In genomic region chr2:155945580-155945979, GRCm38 (mm10) we compare ENCODE assay signal across 24 mouse cellular contexts. TPM values are rescaled to one million over a fixed set of nuclear protein-coding genes. Genes with fewer than 3 reads are reported as not detected.
DNase-seq lines count a peak whose midpoint lies in the region; ATAC-seq and TF ChIP-seq lines count a peak whose summit lies in the region.
"Had no signal": no experiment of that assay in that cellular context is flagged by ENCODE, and none has a peak within 500 bp of the region (broad histone marks: within the 10 kb centered on the region; RNA-seq: fewer than 3 reads in every experiment).

No protein-coding gene starts in this region.

- H3K27me3 ChIP-seq in stomach, embryonic 14.5 days (ENCODE audit: control insufficient read depth, insufficient read depth, low read length) = no peaks in the 10 kb centered on the region
- no peaks in the 10 kb centered on the region for H3K27me3 ChIP-seq in stomach, postnatal 0 days (ENCODE audit: control insufficient read depth, insufficient read depth, low read length)
- no peaks in the 10 kb centered on the region; the same call in 1 of the 2 replicates for H3K27me3 ChIP-seq in limb, embryonic 12.5 days
- 0 out of 2 replicates have a peak, but pooled peaks cover 7% of the 10 kb centered on the region for H3K27me3 ChIP-seq in midbrain, embryonic 13.5 days
- H3K27me3 ChIP-seq: hindbrain, embryonic 15.5 days; neural tube, embryonic 15.5 days; Patski had no signal

- H3K9me3 ChIP-seq in stomach, embryonic 14.5 days (ENCODE audit: control insufficient read depth, low read depth, low read length) = no peaks in the 10 kb centered on the region
- H3K9me3 ChIP-seq in stomach, postnatal 0 days (ENCODE audit: control insufficient read depth, low read length) = no peaks in the 10 kb centered on the region
- H3K9me3 ChIP-seq in limb, embryonic 12.5 days = no peaks in the 10 kb centered on the region
- H3K9me3 ChIP-seq in midbrain, embryonic 13.5 days = no peaks in the 10 kb centered on the region
- H3K9me3 ChIP-seq: heart, embryonic 13.5 days; hindbrain, embryonic 15.5 days; kidney, embryonic 15.5 days; megakaryocyte, embryonic 14.5 days; midbrain, embryonic 15.5 days; neural tube, embryonic 15.5 days; stomach, embryonic 15.5 days had no signal

- H3K4me2 ChIP-seq in stomach, embryonic 14.5 days (replicated peaks; ENCODE audit: low read depth, low read length) = no peak overlapping the region
- H3K4me2 ChIP-seq in stomach, postnatal 0 days (replicated peaks; ENCODE audit: low read depth) = no peak overlapping the region
- peak overlapping the region; percentile 64 for H3K4me2 ChIP-seq in limb, embryonic 12.5 days
- no peak overlapping the region for H3K4me2 ChIP-seq in midbrain, embryonic 13.5 days (replicated peaks)
- H3K4me2 ChIP-seq: hindbrain, embryonic 15.5 days; liver, embryonic 11.5 days; midbrain, embryonic 15.5 days had no signal

- no peaks in the 10 kb centered on the region for H3K36me3 ChIP-seq in stomach, embryonic 14.5 days (ENCODE audit: control insufficient read depth, insufficient read depth, low read length)
- H3K36me3 ChIP-seq in stomach, postnatal 0 days (ENCODE audit: control insufficient read depth, insufficient read depth, low read length) = no peaks in the 10 kb centered on the region
- peaks cover 19% of the 10 kb centered on the region for H3K36me3 ChIP-seq in limb, embryonic 12.5 days
- H3K36me3 ChIP-seq in midbrain, embryonic 13.5 days = no peaks in the 10 kb centered on the region
- H3K36me3 ChIP-seq: heart, embryonic 13.5 days; hindbrain, embryonic 15.5 days; kidney, embryonic 15.5 days; midbrain, embryonic 15.5 days; neural tube, embryonic 15.5 days; stomach, embryonic 15.5 days had no signal

- H3K27ac ChIP-seq in stomach, embryonic 14.5 days (ENCODE audit: low read length) = 0 out of 2 replicates have a peak overlapping the region, but pooled peaks have one; percentile 21
- H3K27ac ChIP-seq in stomach, postnatal 0 days (replicated peaks) = no peak overlapping the region
- peak overlapping the region; percentile 94 for H3K27ac ChIP-seq in limb, embryonic 12.5 days
- no peak overlapping the region for H3K27ac ChIP-seq in midbrain, embryonic 13.5 days
- H3K27ac ChIP-seq: gastrocnemius, adult 2 months; heart, embryonic 13.5 days; kidney, embryonic 15.5 days; midbrain, embryonic 15.5 days; neural tube, embryonic 15.5 days; stomach, embryonic 15.5 days had no signal

- peak; percentile 10 for DNase-seq in embryo, embryonic 11 days
- no peak for DNase-seq in embryo, embryonic 10.5 days (ENCODE audit: low spot score)
- DNase-seq in stomach, postnatal 0 days (ENCODE audit: low spot score) = no peak
- DNase-seq in retina, embryonic 14.5 days (ENCODE audit: low spot score) = no peak
- DNase-seq in cerebellum, postnatal 36 days = no peak

- TF ChIP-seq CTCF in stomach, postnatal 0 days (IDR thresholded peaks at IDR 0.05; ENCODE audit: low read depth) = no peak

- ATAC-seq in stomach, embryonic 14.5 days (ENCODE audit: insufficient number of reproducible peaks, insufficient read depth, low FRiP score, low read depth) = no peak
- no peak for ATAC-seq in stomach, postnatal 0 days (ENCODE audit: low FRiP score, low TSS enrichment)
- peak; percentile 54 for ATAC-seq in limb, embryonic 12.5 days (ENCODE audit: insufficient number of reproducible peaks, insufficient read depth, low FRiP score, low TSS enrichment, low read depth)
- no peak for ATAC-seq in midbrain, embryonic 13.5 days
- ATAC-seq: intestine, embryonic 16.5 days; midbrain, embryonic 15.5 days; Patski had no signal

- no peak for TF ChIP-seq EP300 in stomach, postnatal 0 days (optimal IDR thresholded peaks at IDR 0.05)

- peaks cover 19% of the 10 kb centered on the region for H3K4me1 ChIP-seq in stomach, embryonic 14.5 days (ENCODE audit: control insufficient read depth, insufficient read depth, low read length)
- H3K4me1 ChIP-seq in stomach, postnatal 0 days (replicated peaks; ENCODE audit: control insufficient read depth, insufficient read depth) = peaks cover 2% of the 10 kb centered on the region; the same call in 1 of the 2 replicates
- peaks cover 82% of the 10 kb centered on the region for H3K4me1 ChIP-seq in limb, embryonic 12.5 days (replicated peaks)
- peaks cover 34% of the 10 kb centered on the region for H3K4me1 ChIP-seq in midbrain, embryonic 13.5 days (replicated peaks)

- H3K9ac ChIP-seq in stomach, embryonic 14.5 days (replicated peaks; ENCODE audit: low read depth, low read length) = no peak overlapping the region
- no peak overlapping the region for H3K9ac ChIP-seq in stomach, postnatal 0 days (ENCODE audit: low read length)
- no peak overlapping the region for H3K9ac ChIP-seq in limb, embryonic 12.5 days (replicated peaks)
- no peak overlapping the region for H3K9ac ChIP-seq in midbrain, embryonic 13.5 days (replicated peaks)
- H3K9ac ChIP-seq: hindbrain, embryonic 15.5 days; kidney, embryonic 15.5 days; midbrain, embryonic 15.5 days; neural tube, embryonic 15.5 days; stomach, embryonic 15.5 days had no signal

- WGBS in stomach, embryonic 14.5 days = 55% methylated on average over 5 of the region's 5 CpGs
- 43% methylated on average over 5 of the region's 5 CpGs for WGBS in stomach, postnatal 0 days
- 31% methylated on average over 5 of the region's 5 CpGs for WGBS in limb, embryonic 12.5 days
- WGBS in midbrain, embryonic 13.5 days = 71% methylated on average over 5 of the region's 5 CpGs

- H3K4me3 ChIP-seq in stomach, embryonic 14.5 days (ENCODE audit: low read depth, low read length) = no peak overlapping the region
- H3K4me3 ChIP-seq in stomach, postnatal 0 days (ENCODE audit: low read depth, low read length) = no peak overlapping the region
- H3K4me3 ChIP-seq in limb, embryonic 12.5 days (replicated peaks) = no peak overlapping the region
- H3K4me3 ChIP-seq in midbrain, embryonic 13.5 days (replicated peaks) = no peak overlapping the region
- H3K4me3 ChIP-seq: gastrocnemius, adult 2 months; hindbrain, embryonic 15.5 days; midbrain, embryonic 15.5 days; neural tube, embryonic 15.5 days; stomach, embryonic 15.5 days had no signal

RNA-seq across cellular contexts. Expression of gene Gdf5, which starts 0.4 kb away (rescaled TPM):
- polyA plus RNA-seq in stomach, embryonic 14.5 days (2014; fragmentation: Nextera tagmentation; extraction: Ambion mirVana) = 1.2 and 1.3 TPM in 2 replicates
- polyA plus RNA-seq in stomach, postnatal 0 days (2015; fragmentation: Nextera tagmentation; extraction: Ambion mirVana) = 1.6 and 1.8 TPM in 2 replicates
- polyA plus RNA-seq in limb, embryonic 12.5 days (2016; fragmentation: Nextera tagmentation; extraction: Ambion mirVana) = 59.4 and 66.1 TPM in 2 replicates
- 0.71 and 1.1 TPM in 2 replicates for polyA plus RNA-seq in midbrain, embryonic 13.5 days (2015; fragmentation: Nextera tagmentation; extraction: Ambion mirVana)
- polyA plus RNA-seq: spleen, adult 2 months had no signal

RNA-seq across cellular contexts. Expression of gene Gm15557, which starts 5.1 kb away (rescaled TPM):
- polyA plus RNA-seq in stomach, embryonic 14.5 days (2014; fragmentation: Nextera tagmentation; extraction: Ambion mirVana) = not detected in 2 replicates
- not detected in 2 replicates for polyA plus RNA-seq in stomach, postnatal 0 days (2015; fragmentation: Nextera tagmentation; extraction: Ambion mirVana)
- 0.40 and 0.72 TPM in 2 replicates for polyA plus RNA-seq in limb, embryonic 12.5 days (2016; fragmentation: Nextera tagmentation; extraction: Ambion mirVana)
- not detected in 2 replicates for polyA plus RNA-seq in midbrain, embryonic 13.5 days (2015; fragmentation: Nextera tagmentation; extraction: Ambion mirVana)
- polyA plus RNA-seq: gonadal fat pad, adult 2 months; heart, embryonic 13.5 days; hindbrain, embryonic 15.5 days; kidney, embryonic 15.5 days; large intestine, adult 2 months; liver, embryonic 11.5 days; lung, adult 2 months; midbrain, embryonic 15.5 days; neural tube, embryonic 15.5 days; Patski; spleen, adult 2 months; stomach, embryonic 15.5 days; thymus, postnatal 0 days had no signal

RNA-seq across cellular contexts. Expression of gene Cep250, which starts 10.7 kb away (rescaled TPM):
- 22.6 and 27.8 TPM in 2 replicates for polyA plus RNA-seq in stomach, embryonic 14.5 days (2014; fragmentation: Nextera tagmentation; extraction: Ambion mirVana)
- 4.0 and 4.6 TPM in 2 replicates for polyA plus RNA-seq in stomach, postnatal 0 days (2015; fragmentation: Nextera tagmentation; extraction: Ambion mirVana)
- polyA plus RNA-seq in limb, embryonic 12.5 days (2016; fragmentation: Nextera tagmentation; extraction: Ambion mirVana) = 35.1 and 40.6 TPM in 2 replicates
- 17.3 and 21.2 TPM in 2 replicates for polyA plus RNA-seq in midbrain, embryonic 13.5 days (2015; fragmentation: Nextera tagmentation; extraction: Ambion mirVana)

RNA-seq across cellular contexts. Expression of gene Uqcc1, which starts 15.5 kb away (rescaled TPM):
- polyA plus RNA-seq in stomach, embryonic 14.5 days (2014; fragmentation: Nextera tagmentation; extraction: Ambion mirVana) = 56.3 and 64.4 TPM in 2 replicates
- polyA plus RNA-seq in stomach, postnatal 0 days (2015; fragmentation: Nextera tagmentation; extraction: Ambion mirVana) = 41.9 and 46.4 TPM in 2 replicates
- polyA plus RNA-seq in limb, embryonic 12.5 days (2016; fragmentation: Nextera tagmentation; extraction: Ambion mirVana) = 64.8 and 66.9 TPM in 2 replicates
- 55.7 and 64.9 TPM in 2 replicates for polyA plus RNA-seq in midbrain, embryonic 13.5 days (2015; fragmentation: Nextera tagmentation; extraction: Ambion mirVana)

Comparison
In these comparisons a context has a peak if more than half of its experiments do, and no peak if none do; other contexts are left out.
1. H3K27ac ChIP-seq: peak in stomach, embryonic 14.5 days (single experiment) and limb, embryonic 12.5 days (single experiment); none in stomach, postnatal 0 days (single experiment) and midbrain, embryonic 13.5 days (single experiment).
2. RNA of gene Gdf5, which starts 0.4 kb away (polyA plus RNA-seq): 59.4 to 66.1 TPM in limb, embryonic 12.5 days; 1.6 to 1.8 TPM in stomach, postnatal 0 days, 1.2 to 1.3 TPM in stomach, embryonic 14.5 days and 0.71 to 1.1 TPM in midbrain, embryonic 13.5 days; every median in the first group is over 10 times any median in the second.